Mouse (Mus musculus) thymus, adult 18-20 months (tissue): ENCODE results near the gene Cops6.

Experiments used
- DNase-seq, 2 experiments: peaks; one replicate each; pipeline ENCODE4 v3.0.0; 2022; ENCODE audit warnings: mixed read lengths in 2 of 2

The Cops6 gene

GRCm38 (mm10) chr5:138187661-138188306 lies 26.9 kb downstream of the Cops6 start:
- peak; percentile 30 to 59 for DNase-seq

- DNase-seq, result peak; percentile 64 to 79
Observed at GRCm38 (mm10) chr5:138193771-138194727, 33.2 kb downstream of the Cops6 start, which contains the start of gene Mblac1. Gene Mblac1, plus strand, starts transcription at chr5:138194314.

GRCm38 (mm10) chr5:138194755-138195345 lies 34.0 kb downstream of the Cops6 start:
- peak in 1 of 2 experiments; percentile 31 for DNase-seq

- no peak for DNase-seq
Observed at GRCm38 (mm10) chr5:138195463-138195862, 34.6 kb downstream of the Cops6 start.

GRCm38 (mm10) chr5:138199576-138199975 lies 38.7 kb downstream of the Cops6 start:
- no peak for DNase-seq

- DNase-seq, result no peak
Observed at GRCm38 (mm10) chr5:138202086-138202485, 41.2 kb downstream of the Cops6 start.

- DNase-seq, result no peak
Observed at GRCm38 (mm10) chr5:138207253-138207652, 46.4 kb downstream of the Cops6 start.

- no peak for DNase-seq
Observed at GRCm38 (mm10) chr5:138207873-138208272, 47.0 kb downstream of the Cops6 start.
